Mouse (Mus musculus): ENCODE data around the gene Bicdl1. TPM values are rescaled to one million over a fixed set of nuclear protein-coding genes. Genes with fewer than 3 reads are reported as not detected.

Bicdl1 gene
- total RNA-seq, 2 experiments from 2014 or later = 6.8 to 6.9 TPM

GRCm38 (mm10) chr5:115670406-115670805 lies 61.0 kb downstream of the Bicdl1 start:
- DNase-seq (ENCODE audit: low spot score in 2 of 2) = no peak

GRCm38 (mm10) chr5:115669974-115670373 lies 61.4 kb downstream of the Bicdl1 start:
- no peak for DNase-seq (ENCODE audit: low spot score in 2 of 2)

GRCm38 (mm10) chr5:115668986-115669385 lies 62.4 kb downstream of the Bicdl1 start:
- no peak for DNase-seq (ENCODE audit: low spot score in 2 of 2)

- DNase-seq (ENCODE audit: low spot score in 2 of 2) = no peak
These were observed 63.5 kb downstream of the Bicdl1 start for GRCm38 (mm10) chr5:115667894-115668293.

- DNase-seq (ENCODE audit: low spot score in 2 of 2) = no peak
These were observed 64.2 kb downstream of the Bicdl1 start for GRCm38 (mm10) chr5:115667210-115667609.

- no peak for DNase-seq (ENCODE audit: low spot score in 2 of 2)
These were observed 64.9 kb downstream of the Bicdl1 start for GRCm38 (mm10) chr5:115666366-115667065.

- no peak for DNase-seq (ENCODE audit: low spot score in 2 of 2)
These were observed 68.8 kb downstream of the Bicdl1 start for GRCm38 (mm10) chr5:115662658-115663057.

GRCm38 (mm10) chr5:115658352-115658751 lies 73.1 kb downstream of the Bicdl1 start:
- DNase-seq (ENCODE audit: low spot score in 2 of 2) = no peak

GRCm38 (mm10) chr5:115657234-115657633 lies 74.2 kb downstream of the Bicdl1 start:
- no peak for DNase-seq (ENCODE audit: low spot score in 2 of 2)

- no peak for DNase-seq (ENCODE audit: low spot score in 2 of 2)
These were observed 74.7 kb downstream of the Bicdl1 start for GRCm38 (mm10) chr5:115656677-115657076.

- DNase-seq (ENCODE audit: low spot score in 2 of 2) = no peak
These were observed 77.6 kb downstream of the Bicdl1 start for GRCm38 (mm10) chr5:115653776-115654175.

- peak; percentile 98 to 100 for DNase-seq (ENCODE audit: low spot score in 2 of 2)
These were observed 78.5 kb downstream of the Bicdl1 start for GRCm38 (mm10) chr5:115652681-115653575.

GRCm38 (mm10) chr5:115651821-115652220 lies 79.6 kb downstream of the Bicdl1 start:
- DNase-seq (ENCODE audit: low spot score in 2 of 2) = no peak

- DNase-seq (ENCODE audit: low spot score in 2 of 2) = no peak
These were observed 80.5 kb downstream of the Bicdl1 start for GRCm38 (mm10) chr5:115650885-115651284.

GRCm38 (mm10) chr5:115649699-115650098 lies 81.7 kb downstream of the Bicdl1 start:
- DNase-seq (ENCODE audit: low spot score in 2 of 2) = no peak

- DNase-seq (ENCODE audit: low spot score in 2 of 2) = no peak
These were observed 82.5 kb downstream of the Bicdl1 start for GRCm38 (mm10) chr5:115648876-115649275.

- DNase-seq (ENCODE audit: low spot score in 2 of 2) = no peak
These were observed 87.2 kb downstream of the Bicdl1 start for GRCm38 (mm10) chr5:115644192-115644591.

GRCm38 (mm10) chr5:115635536-115635935 lies 95.9 kb downstream of the Bicdl1 start:
- no peak for DNase-seq (ENCODE audit: low spot score in 2 of 2)

- no peak for DNase-seq (ENCODE audit: low spot score in 2 of 2)
These were observed 97.4 kb downstream of the Bicdl1 start for GRCm38 (mm10) chr5:115634046-115634445.

- no peak for DNase-seq (ENCODE audit: low spot score in 2 of 2)
These were observed 98.4 kb downstream of the Bicdl1 start for GRCm38 (mm10) chr5:115633060-115633459.

- peak in 1 of 2 experiments; percentile 38 for DNase-seq (ENCODE audit: low spot score in 2 of 2)
These were observed 99.1 kb downstream of the Bicdl1 start for GRCm38 (mm10) chr5:115632358-115632714.

Measured in gastrocnemius, postnatal 4 days (tissue).